Mouse (Mus musculus): ENCODE data around the gene Tanc2. TPM values are rescaled to one million over a fixed set of nuclear protein-coding genes. Genes with fewer than 3 reads are reported as not detected.

Gene Tanc2
- total RNA-seq, 2 experiments from 2014 or later, result 1.3 to 5.4 TPM

DNA sequence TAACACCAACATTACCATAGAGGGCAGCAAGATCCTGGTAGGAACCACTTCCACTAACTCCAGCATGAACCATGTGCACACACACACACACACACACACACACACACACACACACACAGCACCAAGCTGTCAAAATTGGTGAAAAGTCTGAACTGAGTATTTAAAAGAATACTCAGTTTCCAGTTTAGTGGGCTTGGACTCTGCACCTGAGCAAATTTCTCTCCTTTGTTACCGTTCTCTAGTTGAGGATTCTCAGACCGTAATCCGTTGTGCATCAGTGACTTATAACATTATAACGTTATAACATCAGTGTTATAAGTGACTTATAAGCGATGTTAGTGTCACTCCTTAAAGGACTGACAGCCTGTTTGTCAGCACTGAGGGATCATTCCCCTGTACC, 385.9 kb downstream of the Tanc2 start:
- ATAC-seq (replicated peaks; ENCODE audit: low FRiP score, poor library complexity, severe bottlenecking), result no peak

DNA sequence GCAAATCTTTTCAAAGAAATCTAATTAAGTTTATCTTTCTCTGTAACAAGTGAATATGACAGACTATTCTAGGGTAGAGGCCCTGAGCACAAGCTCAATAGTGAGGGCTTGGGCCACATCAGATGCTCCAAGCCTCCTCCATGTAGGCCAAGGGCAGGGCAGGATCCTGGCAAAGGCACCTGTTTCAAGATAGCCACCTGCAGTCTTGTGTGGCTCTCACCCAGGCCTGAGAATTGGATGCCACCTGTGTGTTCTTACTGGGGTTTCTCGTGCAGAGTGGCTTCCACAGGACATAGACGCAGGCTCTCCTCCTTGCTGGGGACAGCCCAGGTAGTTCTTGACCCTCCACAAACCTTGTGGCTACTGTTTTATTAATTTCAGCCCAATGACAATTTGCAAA, 388.4 kb downstream of the Tanc2 start:
- ATAC-seq (replicated peaks; ENCODE audit: low FRiP score, poor library complexity, severe bottlenecking), result no peak

DNA sequence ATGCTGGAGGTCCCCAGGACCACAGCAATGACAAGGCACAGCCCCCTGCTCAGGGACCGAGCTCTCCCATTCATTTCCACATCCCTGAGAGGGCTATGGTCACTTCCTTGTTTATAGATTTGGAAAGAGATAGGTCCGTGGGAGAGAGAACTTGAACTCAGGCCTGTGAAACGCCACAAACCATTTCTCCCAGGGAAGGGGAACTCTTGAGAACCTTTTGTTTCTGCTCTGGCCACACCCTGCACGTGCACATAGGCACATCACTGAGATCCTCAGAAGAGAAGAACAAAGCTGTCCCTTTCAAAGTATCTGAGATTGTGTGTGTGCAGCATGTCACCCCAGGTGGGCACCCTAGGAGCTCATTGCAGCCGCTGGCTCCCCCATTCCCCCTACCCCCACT, 388.8 kb downstream of the Tanc2 start:
- no peak for ATAC-seq (replicated peaks; ENCODE audit: low FRiP score, poor library complexity, severe bottlenecking)

Other genes starting within 250 kb of the Tanc2 start
- not detected in 2 replicates for gene March10, start 133.3 kb upstream of the Tanc2 start, total RNA-seq (2015; ENCODE audit: low replicate concordance)
- not detected in 2 replicates for gene March10, start 133.3 kb upstream of the Tanc2 start, total RNA-seq (2017; ENCODE audit: low replicate concordance)

All from erythroid progenitor cell, adult 5-6 weeks (primary cell).